ENCODE assay signal across 19 mouse cellular contexts in genomic region chr10:53326367-53326766, GRCm38 (mm10). TPM values are rescaled to one million over a fixed set of nuclear protein-coding genes. Genes with fewer than 3 reads are reported as not detected.
DNase-seq lines count a peak whose midpoint lies in the region; ATAC-seq lines count a peak whose summit lies in the region.
"Had no signal": no experiment of that assay in that cellular context is flagged by ENCODE, and none has a peak within 500 bp of the region (broad histone marks: within the 10 kb centered on the region; RNA-seq: fewer than 3 reads in every experiment).

No protein-coding gene starts in this region.

- H3K36me3 ChIP-seq in heart, embryonic 12.5 days, result 0 out of 2 replicates have a peak, but pooled peaks cover 4% of the 10 kb centered on the region
- H3K36me3 ChIP-seq in limb, embryonic 12.5 days, result no peaks in the 10 kb centered on the region
- no peaks in the 10 kb centered on the region for H3K36me3 ChIP-seq in limb, embryonic 10.5 days
- H3K36me3 ChIP-seq: embryonic facial prominence, embryonic 15.5 days; forebrain, embryonic 10.5 days; hindbrain, embryonic 15.5 days had no signal

- no peak overlapping the region for H3K9ac ChIP-seq in heart, embryonic 12.5 days
- H3K9ac ChIP-seq in limb, embryonic 12.5 days (replicated peaks), result no peak overlapping the region
- H3K9ac ChIP-seq: embryonic facial prominence, embryonic 15.5 days; hindbrain, embryonic 15.5 days had no signal

- no peak for ATAC-seq in heart, embryonic 12.5 days (ENCODE audit: insufficient number of reproducible peaks, low FRiP score)
- ATAC-seq in limb, embryonic 12.5 days (ENCODE audit: insufficient number of reproducible peaks, insufficient read depth, low FRiP score, low TSS enrichment, low read depth), result 0 out of 2 replicates have a peak, but pooled peaks have one; percentile 73
- no peak for ATAC-seq in inflammation-experienced regulatory T-cells, adult 6 months
- ATAC-seq: forebrain, embryonic 14.5 days; intestine, postnatal 0 days had no signal

- H3K27me3 ChIP-seq in heart, embryonic 12.5 days (replicated peaks), result no peaks in the 10 kb centered on the region
- H3K27me3 ChIP-seq in limb, embryonic 12.5 days, result no peaks in the 10 kb centered on the region
- no peaks in the 10 kb centered on the region for H3K27me3 ChIP-seq in limb, embryonic 10.5 days (ENCODE audit: low read depth, poor library complexity, severe bottlenecking)
- H3K27me3 ChIP-seq: embryonic facial prominence, embryonic 15.5 days; hindbrain, embryonic 15.5 days had no signal

- peak; percentile 79 for DNase-seq in heart, adult 11 months
- DNase-seq in heart, postnatal 25 days (ENCODE audit: low spot score), result no peak
- no peak for DNase-seq in heart, postnatal 14 days
- no peak for DNase-seq in limb, embryonic 10.5 days (ENCODE audit: low spot score)
- DNase-seq: adrenal gland, postnatal 10 days; cerebellum, adult 11 months; cerebellum, adult 8-10 months; cerebellum, postnatal 14 days; embryo, embryonic 11 days; kidney, adult 8-10 months had no signal

- no peaks in the 10 kb centered on the region for H3K9me3 ChIP-seq in heart, embryonic 12.5 days (replicated peaks)
- no peaks in the 10 kb centered on the region for H3K9me3 ChIP-seq in limb, embryonic 12.5 days
- H3K9me3 ChIP-seq in limb, embryonic 10.5 days (replicated peaks), result no peaks in the 10 kb centered on the region
- H3K9me3 ChIP-seq: embryonic facial prominence, embryonic 15.5 days; forebrain, embryonic 10.5 days; hindbrain, embryonic 15.5 days had no signal

- H3K4me3 ChIP-seq in heart, embryonic 12.5 days, result no peak overlapping the region
- H3K4me3 ChIP-seq in limb, embryonic 12.5 days (replicated peaks), result no peak overlapping the region
- H3K4me3 ChIP-seq in limb, embryonic 10.5 days, result no peak overlapping the region
- H3K4me3 ChIP-seq: embryonic facial prominence, embryonic 15.5 days; erythroblast, embryonic 14.5 days; forebrain, embryonic 10.5 days; hindbrain, embryonic 15.5 days had no signal

- no peak overlapping the region for H3K4me2 ChIP-seq in heart, embryonic 12.5 days
- H3K4me2 ChIP-seq in limb, embryonic 12.5 days, result no peak overlapping the region
- H3K4me2 ChIP-seq: embryonic facial prominence, embryonic 15.5 days; hindbrain, embryonic 15.5 days had no signal

- intact Hi-C loops in heart, postnatal 25 days (cut with DNase I), result no loop called here
- intact Hi-C loops in heart, postnatal 14 days (cut with DNase I), result no loop called here

- H3K4me1 ChIP-seq in heart, embryonic 12.5 days (replicated peaks), result peaks cover 35% of the 10 kb centered on the region
- H3K4me1 ChIP-seq in limb, embryonic 12.5 days (replicated peaks), result peaks cover 7% of the 10 kb centered on the region
- 0 out of 2 replicates have a peak, but pooled peaks cover 4% of the 10 kb centered on the region for H3K4me1 ChIP-seq in limb, embryonic 10.5 days
- H3K4me1 ChIP-seq: embryonic facial prominence, embryonic 15.5 days; forebrain, embryonic 10.5 days; hindbrain, embryonic 15.5 days had no signal

- 0 out of 2 replicates have a peak overlapping the region, but pooled peaks have one; percentile 65 for H3K27ac ChIP-seq in heart, embryonic 12.5 days (ENCODE audit: poor library complexity, severe bottlenecking)
- no peak overlapping the region for H3K27ac ChIP-seq in limb, embryonic 12.5 days
- no peak overlapping the region for H3K27ac ChIP-seq in limb, embryonic 10.5 days
- H3K27ac ChIP-seq: embryonic facial prominence, embryonic 15.5 days; forebrain, embryonic 10.5 days; hindbrain, embryonic 15.5 days had no signal

RNA-seq across cellular contexts. Expression of gene Pln, which starts 11.1 kb away (rescaled TPM):
- total RNA-seq in heart, postnatal 25 days (2021), result 1,000 to 10,000 TPM; 6,036 to 6,221 TPM
- polyA plus RNA-seq in heart, embryonic 12.5 days (2016; fragmentation: Nextera tagmentation; extraction: Ambion mirVana), result 666 and 709 TPM in 2 replicates
- 1,000 to 10,000 TPM; 4,906 to 5,350 TPM for total RNA-seq in heart, postnatal 14 days (2021)
- polyA plus RNA-seq in limb, embryonic 12.5 days (2016; fragmentation: Nextera tagmentation; extraction: Ambion mirVana), result 2.3 and 2.4 TPM in 2 replicates
- 1.6 and 1.8 TPM in 2 replicates for polyA plus RNA-seq in limb, embryonic 10.5 days (2016; fragmentation: Nextera tagmentation; extraction: Ambion mirVana)
- polyA plus RNA-seq in inflammation-experienced regulatory T-cells, adult 6 months (2017; shearing (Covaris generic)), result 1 to 10 TPM; 1.9 to 3.4 (median 2.8) TPM
- polyA plus RNA-seq: erythroblast, embryonic 14.5 days had no signal

RNA-seq across cellular contexts. Expression of gene Cep85l, which starts 53.4 kb away (rescaled TPM):
- total RNA-seq in heart, postnatal 25 days (2021), result 10 to 100 TPM; 14.5 to 16.1 TPM
- polyA plus RNA-seq in heart, embryonic 12.5 days (2016; fragmentation: Nextera tagmentation; extraction: Ambion mirVana), result 5.5 TPM in 2 replicates
- 10 to 100 TPM; 18.8 to 21.0 TPM for total RNA-seq in heart, postnatal 14 days (2021)
- 9.5 and 9.6 TPM in 2 replicates for polyA plus RNA-seq in limb, embryonic 12.5 days (2016; fragmentation: Nextera tagmentation; extraction: Ambion mirVana)
- 4.8 and 6.1 TPM in 2 replicates for polyA plus RNA-seq in limb, embryonic 10.5 days (2016; fragmentation: Nextera tagmentation; extraction: Ambion mirVana)
- polyA plus RNA-seq in inflammation-experienced regulatory T-cells, adult 6 months (2017; shearing (Covaris generic)), result 1 to 10 TPM; 1.6 to 3.4 (median 2.6) TPM

Comparison
In these comparisons a context has a peak if more than half of its experiments do, and no peak if none do; other contexts are left out.
1. RNA of gene Pln, which starts 11.1 kb away (polyA plus RNA-seq): 666 to 709 TPM in heart, embryonic 12.5 days; 1.9 to 3.4 TPM in inflammation-experienced regulatory T-cells, adult 6 months, 2.3 to 2.4 TPM in limb, embryonic 12.5 days and 1.6 to 1.8 TPM in limb, embryonic 10.5 days; every median in the first group is over 100 times any median in the second.